Mouse (Mus musculus) olfactory bulb, adult 2 months (tissue): ENCODE data around the gene Src.

Source experiments
- CTCF ChIP-seq: fragments of 200-500 bp; IDR thresholded peaks from 2 replicates; pipeline ENCODE4 v1.5.1; 2012; ENCODE audit warnings: low read depth, mild to moderate bottlenecking, low read length, moderate library complexity; ENCODE audit not compliant: insufficient read depth
- POLR2A ChIP-seq: fragments of 200-500 bp; IDR thresholded peaks from 2 replicates; pipeline ENCODE4 v1.6.1; 2012; ENCODE audit warnings: mild to moderate bottlenecking, low read depth, low read length, moderate library complexity; ENCODE audit not compliant: insufficient read depth

DNA sequence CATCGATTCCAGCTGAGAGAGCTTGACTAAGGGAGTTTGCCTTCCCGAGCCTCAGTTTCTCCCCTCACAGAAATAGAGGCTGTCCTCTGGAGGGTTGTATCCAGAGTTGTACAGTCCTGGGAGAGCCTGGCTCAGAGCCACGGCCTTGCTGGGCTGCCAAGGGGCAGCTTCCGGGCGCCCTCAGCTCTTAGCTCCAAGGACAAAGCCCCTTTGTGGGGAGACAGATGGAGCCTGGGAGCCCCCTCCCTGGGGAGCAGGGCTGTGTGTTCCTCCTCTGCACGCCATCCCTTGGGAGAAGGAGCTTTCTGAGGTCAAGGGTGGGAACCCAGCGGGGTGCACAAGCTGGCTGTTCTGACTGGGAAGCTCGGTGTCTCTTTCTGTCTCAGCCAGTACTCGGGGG is 14.2 kb downstream of the Src start:
- TF ChIP-seq POLR2A (no peak), CTCF (no peak)
